Mouse (Mus musculus) urinary bladder, postnatal 36 days (tissue): Measurements from ENCODE around the gene Rfpl4.
A peak's percentile ranks its signal among the peaks of the same experiment; 100 is the strongest.
"Not testable (repeated sequence)": the region's sequence is repeated elsewhere in the genome, so short reads cannot be mapped to it uniquely, and the experiment has no call there.

Source experiments
- DNase-seq, 2 experiments: peaks; one replicate each; pipeline ENCODE4 v3.0.0; 2022; ENCODE audit warnings: low spot score in 2 of 2, mixed read lengths in 1 of 2

Rfpl4 gene

DNA sequence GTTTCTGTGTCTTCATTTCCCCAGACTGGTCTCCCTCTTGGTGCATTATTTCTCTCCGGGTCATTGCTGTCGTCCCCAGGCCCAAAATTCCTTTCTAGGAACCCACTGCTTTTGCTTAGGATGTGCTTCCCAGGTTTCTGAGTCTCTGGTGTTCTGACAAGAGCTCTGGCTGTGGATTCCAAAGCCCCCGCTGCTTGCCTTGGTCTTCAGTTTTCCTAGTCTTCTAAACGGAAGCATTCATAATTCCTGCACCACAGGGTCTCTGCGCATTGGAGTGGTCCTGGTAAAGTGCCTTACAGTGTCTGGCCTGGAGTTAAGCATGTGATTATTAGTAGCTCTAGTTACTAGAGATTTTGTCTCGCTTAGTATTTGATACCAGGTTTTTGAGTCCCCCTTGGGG lies 35.9 kb downstream of the Rfpl4 start:
- no peak for DNase-seq

DNA sequence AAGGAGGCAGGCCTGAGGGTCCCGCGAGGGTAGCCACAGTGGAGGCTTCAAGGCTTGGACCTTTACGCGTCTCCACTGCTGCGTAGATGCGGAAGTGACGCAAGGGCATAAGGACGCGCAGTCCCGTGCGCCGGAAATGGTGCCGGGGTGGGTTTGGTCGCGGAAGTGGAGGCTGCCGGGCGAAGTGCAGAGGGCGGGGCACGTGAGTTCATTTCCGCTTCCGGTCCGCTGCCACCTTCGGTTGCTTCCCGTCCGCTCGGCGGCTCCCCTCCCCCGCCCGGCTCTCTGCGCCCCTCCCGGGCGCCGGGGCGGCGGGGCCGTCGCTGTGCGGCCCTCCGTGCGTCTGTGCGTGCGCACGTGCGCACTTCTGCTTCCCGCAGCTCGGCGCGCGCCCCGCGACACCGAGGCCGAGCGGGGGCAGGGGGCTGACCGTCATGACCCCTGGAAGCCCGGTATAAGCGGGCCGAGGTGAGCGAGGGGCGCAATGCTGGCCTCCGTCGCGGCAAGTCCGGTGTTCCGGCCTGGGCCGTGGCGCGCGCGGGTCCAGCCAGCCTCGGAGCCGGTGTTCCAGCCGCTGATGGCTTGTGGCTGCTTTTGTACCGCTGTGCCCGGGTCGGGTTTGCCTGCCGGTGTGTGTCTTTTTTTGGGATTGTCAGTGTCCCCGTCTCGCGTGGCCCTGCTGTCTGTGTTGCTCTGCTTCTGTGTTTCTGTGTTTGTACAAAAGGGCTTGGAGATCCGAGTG lies 36.6 kb downstream of the Rfpl4 start, which contains the start of gene Epn1:
Gene Epn1, plus strand, starts transcription at position 226 of the 742 bp plus-strand sequence.
- peak; percentile 94 to 97 for DNase-seq

DNA sequence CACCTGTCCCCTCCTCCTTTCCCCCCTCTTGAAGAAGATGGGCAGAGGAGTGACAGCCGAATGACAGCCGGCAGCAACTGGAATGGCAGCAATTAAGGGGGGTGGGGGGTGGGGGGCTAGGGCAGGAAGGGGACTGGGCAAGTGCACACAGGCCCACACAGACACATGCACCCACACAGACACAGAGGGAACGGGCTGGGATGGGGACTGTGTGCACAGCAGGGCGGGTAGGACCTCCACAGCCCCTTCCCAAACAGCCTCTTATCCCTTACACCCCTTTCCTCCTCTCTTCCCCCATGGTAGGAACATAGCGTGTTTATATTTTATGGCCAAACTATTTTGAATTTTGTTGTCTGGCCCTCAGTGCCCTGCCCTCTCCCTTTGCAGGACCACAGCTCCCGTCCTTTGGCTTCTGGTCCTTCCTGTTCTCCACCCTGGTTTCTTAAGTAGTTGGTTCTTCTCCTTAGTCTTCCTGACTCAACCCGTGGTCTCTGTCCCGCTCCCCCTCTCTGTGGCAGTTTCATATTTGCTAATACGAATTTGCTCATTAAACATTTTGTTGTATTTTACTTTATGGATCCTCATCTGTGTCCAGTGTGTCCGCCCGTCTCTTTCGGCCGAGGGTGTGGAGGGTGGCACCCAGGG lies 37.3 kb downstream of the Rfpl4 start:
- not testable (repeated sequence) for DNase-seq

DNA sequence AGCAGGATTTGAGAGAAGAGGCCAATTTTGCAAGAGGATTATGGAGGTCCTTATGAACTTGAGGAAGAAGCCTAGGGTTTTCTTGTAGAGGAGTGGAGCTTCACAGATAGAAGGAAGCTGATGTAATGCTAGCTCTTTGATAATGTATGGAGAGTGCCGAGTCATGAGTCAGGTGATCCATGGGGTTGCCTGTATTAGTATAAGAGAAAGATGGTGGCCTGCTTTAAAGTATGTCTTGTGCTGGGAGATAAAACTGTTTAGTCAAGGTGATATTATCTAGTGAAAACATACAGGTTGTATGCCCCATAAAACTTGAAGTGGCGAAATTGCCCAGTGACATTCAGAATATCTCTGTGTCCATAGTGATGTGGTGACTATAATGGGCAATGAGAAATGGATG lies 39.8 kb downstream of the Rfpl4 start:
- DNase-seq: no peak

DNA sequence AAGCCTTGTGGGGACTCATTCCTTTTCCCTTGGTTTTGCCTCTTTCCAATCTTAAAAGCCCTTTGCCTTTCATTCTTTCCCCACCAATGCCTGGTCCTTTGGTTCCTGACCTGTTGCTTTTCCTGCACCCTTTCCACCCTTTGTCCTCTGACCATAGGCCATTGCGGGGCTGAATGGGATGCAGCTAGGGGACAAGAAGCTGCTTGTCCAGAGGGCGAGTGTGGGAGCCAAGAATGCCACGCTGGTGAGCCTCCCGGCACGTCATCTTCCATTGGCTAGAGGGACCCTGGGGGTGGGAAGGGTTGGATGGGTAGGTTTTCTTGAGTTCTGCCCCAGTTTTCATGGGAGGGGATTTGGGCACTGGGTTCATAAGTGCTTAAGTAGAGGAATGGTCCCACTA lies 41.8 kb downstream of the Rfpl4 start:
- DNase-seq: no peak

DNA sequence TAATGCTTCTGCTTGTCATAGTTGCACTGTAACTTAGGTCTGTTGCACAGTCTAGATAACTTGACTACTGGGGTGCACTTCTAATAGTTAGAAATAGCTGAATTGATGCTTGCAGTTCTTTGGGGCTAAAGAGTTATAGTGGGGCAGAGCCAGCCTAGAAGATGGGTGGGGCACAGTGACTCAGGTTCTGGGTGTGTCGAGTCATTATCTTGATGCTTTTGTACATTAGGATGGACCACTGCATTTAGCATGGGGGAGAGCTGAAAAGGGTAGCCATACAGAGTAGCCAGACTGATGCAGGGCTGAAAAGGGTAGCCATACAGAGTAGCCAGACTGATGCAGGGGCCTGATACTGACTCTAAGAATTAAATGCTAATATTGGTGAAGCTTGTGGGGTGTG lies 43.2 kb downstream of the Rfpl4 start:
- no peak for DNase-seq

DNA sequence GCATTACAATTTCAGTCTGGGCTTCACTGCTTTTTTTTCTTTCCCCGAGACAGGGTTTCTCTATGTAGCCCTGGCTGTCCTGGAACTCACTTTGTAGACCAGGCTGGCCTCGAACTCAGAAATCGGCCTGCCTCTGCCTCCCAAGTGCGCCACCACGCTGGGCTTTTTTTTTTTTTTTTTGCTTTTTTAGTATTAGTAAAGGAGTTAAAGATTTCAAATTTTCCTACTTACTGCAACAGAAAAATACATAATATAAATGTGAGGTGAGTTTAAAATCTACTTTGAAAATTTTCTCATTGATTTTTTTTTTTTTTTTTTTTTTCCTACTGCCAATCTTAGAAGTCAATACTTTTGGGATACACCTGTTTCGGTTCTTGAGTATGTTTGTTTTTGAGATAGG lies 51.9 kb downstream of the Rfpl4 start:
- no peak for DNase-seq

DNA sequence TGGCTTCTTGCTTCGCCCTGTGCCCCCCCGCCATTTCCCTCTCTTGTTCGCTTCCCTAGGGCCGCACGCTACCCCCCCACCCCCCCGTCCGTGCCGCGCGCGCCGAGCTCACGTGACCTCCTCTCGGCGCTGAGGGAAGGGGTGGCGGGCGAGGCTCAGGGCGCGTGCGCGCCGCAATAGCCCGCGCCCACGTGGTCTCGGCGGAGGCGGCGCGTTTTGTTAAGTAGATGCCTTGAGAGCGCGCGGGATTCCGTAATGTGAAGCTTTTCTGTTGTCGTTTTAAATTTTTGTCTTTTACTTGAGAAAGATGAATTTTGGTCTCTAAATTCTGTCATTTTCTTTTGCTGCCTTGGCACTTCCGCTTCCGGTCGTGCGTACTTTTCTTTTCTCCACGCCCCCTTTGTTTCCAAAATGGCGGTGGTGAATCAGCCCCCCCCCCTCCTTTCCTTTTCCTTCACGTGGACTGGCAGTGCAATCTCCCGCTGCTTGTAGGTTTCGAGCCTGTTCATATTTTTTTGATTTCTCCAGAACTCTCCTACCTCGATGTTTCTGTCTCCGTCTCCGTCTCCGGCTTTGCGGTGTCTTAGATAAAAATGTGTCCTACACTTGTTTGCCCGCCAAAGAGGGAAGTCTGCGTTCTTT lies 54.3 kb downstream of the Rfpl4 start:
- peak; percentile 43 to 60 for DNase-seq

DNA sequence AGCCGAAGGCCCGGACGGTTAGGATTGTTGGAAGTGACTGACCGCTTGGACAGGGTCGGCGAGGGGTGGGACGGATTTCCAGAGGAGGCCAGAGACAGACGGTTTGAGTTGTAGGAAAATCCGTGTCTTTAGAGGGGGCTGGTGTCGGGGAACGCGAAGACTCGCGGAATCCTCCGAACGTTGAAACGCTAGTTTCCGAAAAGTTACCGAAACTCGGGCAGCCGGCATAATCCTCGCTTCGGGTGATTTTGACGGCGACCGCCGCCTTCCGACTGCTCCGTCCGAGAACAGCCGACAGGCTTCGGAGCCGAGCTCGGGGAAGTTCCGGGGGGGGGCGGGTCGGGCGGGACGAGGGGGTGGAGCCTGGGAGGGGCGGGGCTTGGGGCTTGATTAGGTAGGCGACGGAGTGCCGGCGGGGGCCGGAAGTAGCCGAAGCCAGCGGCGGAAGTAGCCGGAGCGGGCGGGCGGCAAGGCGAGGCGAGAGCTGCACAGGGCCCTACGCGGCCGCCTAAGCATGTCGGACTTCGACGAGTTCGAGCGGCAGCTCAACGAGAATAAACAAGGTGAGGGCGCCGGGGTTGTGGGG lies 54.9 kb downstream of the Rfpl4 start, which contains the start of gene U2af2:
Gene U2af2, plus strand, starts transcription at position 370 of the 586 bp plus-strand sequence.
- peak; percentile 86 to 93 for DNase-seq

DNA sequence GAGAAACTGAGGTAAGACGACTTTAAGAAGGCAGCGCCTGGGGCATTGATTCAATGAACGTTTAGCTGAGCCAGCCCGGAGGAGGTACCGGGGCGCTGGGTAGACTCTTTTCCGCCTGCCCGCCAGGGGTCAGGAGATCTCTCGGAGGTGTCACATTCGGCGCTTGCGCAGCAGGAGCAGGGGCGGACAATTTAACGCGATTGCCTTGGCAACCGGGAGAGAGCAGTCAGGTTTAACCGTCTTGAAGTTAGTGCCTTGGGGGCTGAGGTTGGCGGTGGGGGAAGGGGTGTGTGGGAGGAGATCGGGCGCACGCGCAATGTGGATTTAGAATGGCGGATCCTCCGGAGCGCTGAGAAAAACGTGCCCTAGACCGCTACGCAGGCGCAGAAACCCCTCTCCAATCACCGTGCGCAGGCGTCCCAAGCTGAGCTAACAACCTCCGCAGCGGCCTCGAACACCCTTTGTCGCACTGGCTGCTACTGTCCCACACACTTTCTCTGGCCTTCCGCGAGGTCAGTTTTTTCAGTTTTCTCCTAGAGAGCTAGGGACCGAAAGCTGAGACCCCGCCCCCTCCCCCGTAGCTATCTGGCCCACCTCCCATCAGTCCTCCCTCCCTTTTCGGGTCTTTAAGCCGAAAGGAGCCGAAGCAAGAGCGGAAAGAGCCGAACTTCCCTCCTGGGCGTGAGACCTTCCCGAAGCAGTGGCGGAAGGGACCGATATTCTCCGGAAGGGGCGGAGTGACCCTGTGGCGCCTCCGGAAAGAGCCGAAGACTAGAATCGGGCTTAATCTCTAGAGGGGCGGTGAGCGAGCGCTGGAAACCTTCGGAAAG lies 55.6 kb downstream of the Rfpl4 start:
- DNase-seq: peak; percentile 96 to 97

DNA sequence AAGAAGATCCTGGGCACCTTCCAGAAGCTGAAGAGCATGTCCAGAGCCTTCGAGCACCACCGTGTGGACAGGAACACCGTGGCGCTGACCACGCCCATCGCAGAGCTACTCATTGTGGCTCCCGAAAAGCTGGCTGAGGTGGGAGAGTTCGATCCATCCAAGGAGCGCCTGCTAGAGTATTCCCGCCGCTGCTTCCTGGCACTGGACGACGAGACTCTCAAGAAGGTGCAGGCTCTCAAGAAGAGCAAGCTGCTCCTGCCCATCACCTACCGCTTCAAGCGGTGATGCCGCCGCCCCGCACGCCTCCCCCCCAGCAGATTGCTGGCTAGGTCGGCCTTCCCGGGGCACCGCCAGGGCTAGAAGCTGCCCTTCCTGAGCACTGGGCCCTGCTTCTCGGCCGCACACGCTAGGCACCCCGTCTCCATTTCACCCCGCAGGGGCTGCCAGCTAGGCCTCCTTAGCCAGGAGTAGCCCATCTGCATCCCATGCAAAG lies 56.5 kb downstream of the Rfpl4 start:
- DNase-seq: peak; percentile 62 to 82
